Comparison of ENCODE assay signal across 23 mouse cellular contexts in genomic region chr13:76388615-76389014, GRCm38 (mm10). TPM values are rescaled to one million over a fixed set of nuclear protein-coding genes. Genes with fewer than 3 reads are reported as not detected.
DNase-seq lines count a peak whose midpoint lies in the region; ATAC-seq and TF ChIP-seq lines count a peak whose summit lies in the region.
"Had no signal": no experiment of that assay in that cellular context is flagged by ENCODE, and none has a peak within 500 bp of the region (broad histone marks: within the 10 kb centered on the region; RNA-seq: fewer than 3 reads in every experiment).

No protein-coding gene starts in this region.

- intact Hi-C loops in left cerebral cortex, postnatal 10 days (cut with DNase I): loop anchor here (10.0 kb wide), 1 partner anchor 174 kb away; no protein-coding TSS in a partner anchor

- no peaks in the 10 kb centered on the region for H3K9me3 ChIP-seq in forebrain, postnatal 0 days (ENCODE audit: low read length)
- no peaks in the 10 kb centered on the region for H3K9me3 ChIP-seq in forebrain, embryonic 15.5 days
- H3K9me3 ChIP-seq: embryonic facial prominence, embryonic 10.5 days; embryonic facial prominence, embryonic 12.5 days; forebrain, embryonic 13.5 days; G1E had no signal

- ATAC-seq in forebrain, postnatal 0 days: no peak
- no peak for ATAC-seq in forebrain, embryonic 15.5 days (replicated peaks)
- ATAC-seq: activated CD4-positive, CD25-positive, alpha-beta regulatory T cell, adult 4 months; CD4-positive, CD25-positive, alpha-beta regulatory T cell, adult 4 months; forebrain, embryonic 13.5 days; forebrain, embryonic 16.5 days; Patski had no signal

- TF ChIP-seq CTCF in forebrain, postnatal 0 days (IDR thresholded peaks at IDR 0.05; ENCODE audit: low read depth): no peak
- no peak for TF ChIP-seq CTCF in layer of hippocampus, adult 2 months (conservative IDR thresholded peaks at IDR 0.05)

- H3K36me3 ChIP-seq in forebrain, postnatal 0 days (ENCODE audit: insufficient read depth): no peaks in the 10 kb centered on the region
- H3K36me3 ChIP-seq in forebrain, embryonic 15.5 days: no peaks in the 10 kb centered on the region
- H3K36me3 ChIP-seq: embryonic facial prominence, embryonic 10.5 days; embryonic facial prominence, embryonic 12.5 days; G1E had no signal

- 52% methylated on average over 3 of the region's 3 CpGs for WGBS in forebrain, postnatal 0 days
- WGBS in forebrain, embryonic 15.5 days: 60% methylated on average over 3 of the region's 3 CpGs

- H3K27ac ChIP-seq in forebrain, postnatal 0 days (ENCODE audit: low read depth, low read length): no peak overlapping the region
- H3K27ac ChIP-seq in forebrain, embryonic 15.5 days (replicated peaks): no peak overlapping the region
- H3K27ac ChIP-seq in layer of hippocampus, adult 2 months: no peak overlapping the region
- H3K27ac ChIP-seq: embryonic facial prominence, embryonic 10.5 days; embryonic facial prominence, embryonic 12.5 days; forebrain, embryonic 13.5 days had no signal

- H3K4me2 ChIP-seq in forebrain, postnatal 0 days (ENCODE audit: low read depth): no peak overlapping the region
- no peak overlapping the region for H3K4me2 ChIP-seq in forebrain, embryonic 15.5 days (replicated peaks)
- H3K4me2 ChIP-seq: embryonic facial prominence, embryonic 12.5 days; forebrain, embryonic 13.5 days had no signal

- DNase-seq in forebrain, postnatal 0 days: peak; percentile 55
- DNase-seq in layer of hippocampus, adult 2 months (ENCODE audit: low spot score in 2 of 2): peak; percentile 40 to 42
- DNase-seq in layer of hippocampus, postnatal 36 days: no peak
- no peak for DNase-seq in left cerebral cortex, postnatal 10 days (ENCODE audit: extremely low spot score in 1 of 2, low spot score in 2 of 2)
- DNase-seq: adrenal gland, adult 8-10 months; adrenal gland, postnatal 14 days; adrenal gland, postnatal 36 days; B cell, adult 2 months; cerebellum, adult 11-12 months; cerebellum, adult 2 months; cerebellum, adult 9-10 months; cerebellum, postnatal 10 days; cerebellum, postnatal 25 days had no signal

- H3K4me1 ChIP-seq in forebrain, postnatal 0 days (ENCODE audit: insufficient read depth): no peaks in the 10 kb centered on the region
- H3K4me1 ChIP-seq in forebrain, embryonic 15.5 days: peaks cover 8% of the 10 kb centered on the region

- no peak overlapping the region for H3K9ac ChIP-seq in forebrain, postnatal 0 days
- no peak overlapping the region for H3K9ac ChIP-seq in forebrain, embryonic 15.5 days (replicated peaks)
- H3K9ac ChIP-seq: embryonic facial prominence, embryonic 12.5 days; forebrain, embryonic 13.5 days had no signal

- no peak overlapping the region for H3K4me3 ChIP-seq in forebrain, postnatal 0 days (ENCODE audit: low read depth, low read length)
- H3K4me3 ChIP-seq in forebrain, embryonic 15.5 days: no peak overlapping the region
- peak overlapping the region; percentile 13; the same call in 1 of the 2 replicates for H3K4me3 ChIP-seq in layer of hippocampus, adult 2 months
- H3K4me3 ChIP-seq: embryonic facial prominence, embryonic 10.5 days; embryonic facial prominence, embryonic 12.5 days; forebrain, embryonic 13.5 days had no signal

- H3K27me3 ChIP-seq in forebrain, postnatal 0 days (ENCODE audit: insufficient read depth, low read length): no peaks in the 10 kb centered on the region
- H3K27me3 ChIP-seq in forebrain, embryonic 15.5 days: peaks cover 5% of the 10 kb centered on the region; the same call in 1 of the 2 replicates
- H3K27me3 ChIP-seq: CH12.LX had no signal

RNA-seq across cellular contexts. Expression of gene Mctp1, which starts 4.3 kb away (rescaled TPM):
- total RNA-seq in forebrain, postnatal 0 days (2014; rRNA removed): 13.5 and 17.9 TPM in 2 replicates
- 6.6 and 7.2 TPM in 2 replicates for polyA plus RNA-seq in forebrain, postnatal 0 days (2015; fragmentation: Nextera tagmentation; extraction: Ambion mirVana)
- polyA plus RNA-seq in forebrain, embryonic 15.5 days (2015; fragmentation: Nextera tagmentation; extraction: Ambion mirVana): 4.4 and 5.1 TPM in 2 replicates
- total RNA-seq in layer of hippocampus, adult 2 months (2021): 10 to 100 TPM; 56.1 to 62.0 TPM
- 10 to 100 TPM; 56.4 to 59.3 TPM for total RNA-seq in layer of hippocampus, postnatal 36 days (2021)
- 10 to 100 TPM; 37.8 to 43.3 TPM for total RNA-seq in left cerebral cortex, postnatal 10 days (2021)

Comparison
In these comparisons a context has a peak if more than half of its experiments do, and no peak if none do; other contexts are left out.
1. DNase-seq: peak in forebrain, postnatal 0 days (single experiment) and layer of hippocampus, adult 2 months (2 of 2); none in layer of hippocampus, postnatal 36 days (0 of 2) and left cerebral cortex, postnatal 10 days (0 of 2).